Mouse (Mus musculus): ENCODE measurements at regions not wholly inside any gene's neighbourhood (a gene's known extent, or its start where the extent isn't known, plus 50 kb on each side); places are given as distances from the start of the nearest gene placed in this dataset.

- TF ChIP-seq GATA1 (IDR thresholded peaks at IDR 0.05; ENCODE audit: borderline replicate concordance, low read length) (no peak), FLI1 (IDR thresholded peaks at IDR 0.05; ENCODE audit: low read length) (no peak)
These were observed 87.0 kb upstream of the Tpm1 start for GRCm38 (mm10) chr9:67136166-67136565.

Data from megakaryocyte, embryonic 14.5 days (primary cell).